Mouse (Mus musculus): ENCODE data around the gene Rrp12.
"Not testable (repeated sequence)": the region's sequence is repeated elsewhere in the genome, so short reads cannot be mapped to it uniquely, and the experiment has no call there.

Rrp12 gene

GRCm38 (mm10) chr19:41906311-41907078 is 10.5 kb upstream of the Rrp12 start:
- DNase-seq: no peak

- DNase-seq: no peak
These were observed 9.3 kb upstream of the Rrp12 start for GRCm38 (mm10) chr19:41905246-41905645.

GRCm38 (mm10) chr19:41902848-41903593 is 7.0 kb upstream of the Rrp12 start:
- DNase-seq: no peak

GRCm38 (mm10) chr19:41901696-41902095 is 5.7 kb upstream of the Rrp12 start:
- no peak for DNase-seq

GRCm38 (mm10) chr19:41900495-41901090 is 4.6 kb upstream of the Rrp12 start:
- DNase-seq: no peak

- DNase-seq: peak; percentile 55 to 61
These were observed 2.9 kb upstream of the Rrp12 start for GRCm38 (mm10) chr19:41898860-41899259.

- no peak for DNase-seq
These were observed 342 bp upstream of the Rrp12 start for GRCm38 (mm10) chr19:41896319-41896711.

GRCm38 (mm10) chr19:41894959-41895358 is 1.0 kb downstream of the Rrp12 start:
- DNase-seq: peak in 1 of 2 experiments; percentile 14

GRCm38 (mm10) chr19:41888191-41888590 is 7.8 kb downstream of the Rrp12 start:
- no peak for DNase-seq

- DNase-seq: no peak
These were observed 12.1 kb downstream of the Rrp12 start for GRCm38 (mm10) chr19:41883882-41884281.

GRCm38 (mm10) chr19:41881842-41882241 is 14.1 kb downstream of the Rrp12 start:
- DNase-seq: no peak

GRCm38 (mm10) chr19:41874356-41874755 is 21.6 kb downstream of the Rrp12 start:
- DNase-seq: no peak

GRCm38 (mm10) chr19:41872285-41872684 is 23.7 kb downstream of the Rrp12 start:
- no peak for DNase-seq

- not testable (repeated sequence) for DNase-seq
These were observed 26.0 kb downstream of the Rrp12 start for GRCm38 (mm10) chr19:41869946-41870345.

GRCm38 (mm10) chr19:41869296-41869695 is 26.7 kb downstream of the Rrp12 start:
- DNase-seq: no peak

- DNase-seq: no peak
These were observed 29.3 kb downstream of the Rrp12 start for GRCm38 (mm10) chr19:41866707-41867106.

GRCm38 (mm10) chr19:41857816-41858310 is 38.1 kb downstream of the Rrp12 start:
- DNase-seq: no peak

- no peak for DNase-seq
These were observed 38.7 kb downstream of the Rrp12 start for GRCm38 (mm10) chr19:41857086-41857762.

GRCm38 (mm10) chr19:41852423-41852822 is 43.5 kb downstream of the Rrp12 start:
- DNase-seq: no peak

GRCm38 (mm10) chr19:41850719-41851543 is 45.0 kb downstream of the Rrp12 start:
- DNase-seq: no peak

- no peak for DNase-seq
These were observed 45.8 kb downstream of the Rrp12 start for GRCm38 (mm10) chr19:41850021-41850718.

Data from cerebellum, postnatal 14 days (tissue).